Mouse (Mus musculus): ENCODE results near the gene Ntng1.

Ntng1 gene

DNA sequence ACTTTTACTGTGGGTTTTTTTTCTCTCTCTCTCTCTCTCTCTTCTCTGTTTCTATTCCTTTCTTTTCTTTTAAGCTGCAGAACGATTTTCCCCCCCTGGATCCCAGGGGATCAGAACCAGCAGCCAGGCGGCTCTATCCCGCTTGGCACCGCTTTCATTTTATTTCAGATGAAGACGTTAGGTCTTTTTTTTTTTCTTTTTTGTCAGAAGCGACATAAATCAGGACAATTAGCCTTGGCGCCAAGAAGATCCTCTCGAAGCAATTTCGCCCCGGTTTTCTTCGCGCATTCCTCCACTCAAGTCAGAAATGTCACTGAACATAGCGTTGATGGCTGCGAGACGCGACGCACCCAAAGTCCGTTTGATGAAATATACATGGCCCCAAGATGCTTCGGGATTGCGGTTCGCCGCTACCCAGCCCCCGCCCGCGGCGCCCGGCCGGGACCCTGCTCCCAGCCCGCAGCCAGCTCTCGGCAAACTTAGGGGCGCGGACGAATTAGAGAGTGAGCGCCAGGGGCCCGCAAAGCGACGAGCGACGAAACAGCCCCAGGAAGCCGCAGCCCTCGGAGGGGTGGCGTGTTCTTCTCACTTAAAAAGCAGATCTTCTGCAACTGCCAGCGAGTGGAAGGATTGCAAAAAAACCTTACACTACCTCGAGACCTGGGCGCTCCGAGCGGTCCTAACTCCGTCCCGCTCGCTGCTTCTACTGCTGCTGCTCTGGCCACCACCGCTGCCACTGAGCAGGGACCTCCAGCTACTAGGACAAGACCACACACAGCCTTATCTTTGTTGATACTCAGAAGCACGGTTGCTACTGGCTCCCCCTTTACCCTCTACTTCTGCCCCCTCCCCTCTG, at the start of gene Ntng1:
TSS of gene Ntng1 (minus strand) at position 806 of the 856 bp plus-strand sequence.
- in situ Hi-C loops (cut with MboI; ENCODE audit: low sequenced_read_pairs): no loop called here

GRCm38 (mm10) chr3:110187401-110187948, 43.7 kb upstream of the Ntng1 start:
- in situ Hi-C loops (cut with MboI; ENCODE audit: low sequenced_read_pairs): no loop called here

DNA sequence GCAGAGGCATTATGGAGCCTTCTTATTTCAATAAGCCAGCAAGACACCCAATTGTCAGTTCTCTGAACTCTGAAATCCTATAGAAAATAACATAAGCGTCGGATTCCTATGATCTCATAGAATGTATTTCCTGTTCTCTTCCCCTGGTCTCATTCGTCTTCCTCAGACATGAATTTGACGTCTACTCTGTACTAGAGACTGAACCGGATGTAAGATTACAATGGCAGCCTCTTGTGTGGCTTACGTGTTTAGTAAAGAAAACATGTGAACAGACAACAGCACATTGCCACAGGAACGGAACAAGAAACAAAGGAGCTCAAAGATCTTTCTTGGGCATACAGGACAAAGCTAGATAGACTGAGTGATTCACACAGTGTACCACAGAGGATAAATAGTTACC, 5.3 kb upstream of the Ntng1 start:
- in situ Hi-C loops (cut with MboI; ENCODE audit: low sequenced_read_pairs): no loop called here

DNA sequence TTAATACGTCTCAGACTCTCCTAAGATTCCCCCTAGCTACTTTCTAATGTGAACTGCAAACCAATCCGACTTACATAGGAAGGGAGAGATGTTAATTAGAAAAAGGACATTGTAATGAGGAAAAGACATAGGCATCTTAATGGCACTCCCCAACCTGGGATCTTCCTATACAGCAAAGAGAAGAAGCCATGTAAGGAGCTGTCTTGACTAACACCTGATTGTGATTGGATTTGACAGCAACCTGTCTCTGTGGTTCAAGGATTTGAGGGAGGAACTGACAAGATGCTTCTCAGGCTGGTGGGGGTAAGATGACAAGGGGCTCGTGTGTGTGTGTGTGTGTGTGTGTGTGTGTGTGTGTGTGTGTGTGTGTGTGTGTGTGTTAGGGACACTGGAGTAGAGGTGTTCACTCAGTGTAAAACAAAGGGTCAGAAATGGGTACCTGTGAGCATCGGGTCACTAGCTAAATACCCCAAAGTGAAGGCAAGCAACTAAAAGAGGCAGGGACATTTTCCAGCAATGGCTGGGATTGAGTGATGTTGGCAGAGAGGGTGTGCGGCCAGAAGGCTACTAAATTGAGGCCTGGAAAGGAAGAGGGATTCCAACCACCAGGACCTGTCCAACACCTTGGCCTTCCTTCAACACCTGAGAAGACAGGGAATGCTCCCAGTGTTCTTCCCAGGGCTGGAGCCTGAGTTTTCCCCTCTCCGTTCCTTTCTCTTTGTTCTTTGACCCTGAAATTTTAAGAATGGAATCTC, 667 bp upstream of the Ntng1 start:
- in situ Hi-C loops (cut with MboI; ENCODE audit: low sequenced_read_pairs): no loop called here

DNA sequence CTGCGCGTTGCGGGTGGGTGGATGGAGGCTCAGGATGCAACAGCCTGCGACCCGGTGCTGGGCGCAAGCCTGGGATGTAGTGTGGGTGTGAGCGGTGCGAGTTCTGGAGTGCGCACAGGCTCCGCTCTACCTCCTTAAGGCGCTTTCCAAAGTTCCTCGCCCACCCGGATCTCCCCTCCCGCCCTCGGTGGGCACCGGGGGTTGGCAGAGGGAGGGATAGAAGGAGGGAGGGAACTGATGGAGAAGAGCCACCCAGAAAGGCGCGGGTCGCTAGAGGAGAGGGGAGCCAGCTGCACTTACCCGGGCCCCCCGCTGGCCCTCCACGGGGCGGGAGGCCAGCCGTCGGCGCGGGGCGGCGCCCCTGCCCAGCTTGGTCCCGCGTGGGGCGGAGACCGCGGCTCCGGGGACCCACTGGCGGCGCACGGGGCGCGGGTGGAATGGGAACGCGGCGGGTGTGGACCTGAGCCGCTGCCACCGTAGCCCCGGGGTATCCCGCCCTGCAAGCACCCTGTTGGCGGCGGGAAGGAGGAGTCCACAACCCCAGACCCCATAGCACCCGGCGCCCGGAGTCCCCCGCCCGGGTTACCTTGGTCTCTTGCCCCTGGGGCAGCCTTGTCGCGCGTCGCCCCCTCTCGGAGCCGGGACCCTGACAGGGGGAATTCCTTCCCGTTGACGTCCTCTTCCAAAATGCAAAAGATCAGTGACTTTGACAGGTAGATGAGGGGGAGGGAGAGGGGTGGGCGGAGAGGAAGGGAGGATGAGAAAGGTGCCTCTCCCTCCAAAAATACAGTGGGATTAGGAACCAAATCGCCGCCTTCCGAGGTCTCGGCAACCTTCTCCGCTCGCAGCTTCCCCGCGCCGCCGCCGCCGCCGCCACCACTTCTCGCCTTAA, 1.3 kb downstream of the Ntng1 start:
- in situ Hi-C loops (cut with MboI; ENCODE audit: low sequenced_read_pairs): no loop called here

- in situ Hi-C loops (cut with MboI; ENCODE audit: low sequenced_read_pairs): no loop called here
Observed at GRCm38 (mm10) chr3:110141351-110142302, 2.2 kb downstream of the Ntng1 start.

DNA sequence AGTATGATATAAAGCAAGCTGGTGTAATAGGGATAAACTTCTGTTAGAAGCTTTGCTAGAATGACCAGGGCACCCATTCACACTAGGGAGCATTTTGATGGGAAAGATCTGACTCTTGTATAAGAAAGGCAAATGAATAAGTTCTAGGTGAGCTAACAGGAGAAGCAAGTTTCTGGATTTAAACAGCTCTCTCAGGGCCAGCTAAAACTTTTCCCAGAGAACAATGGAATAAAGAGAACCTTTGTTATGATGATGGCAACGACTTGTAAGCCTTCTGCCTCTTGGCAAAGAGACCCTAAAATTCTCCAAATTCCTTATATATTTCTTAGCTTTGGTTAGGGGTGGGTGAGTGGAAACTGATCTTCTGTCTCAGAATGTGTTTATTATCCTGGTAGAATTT, 7.7 kb downstream of the Ntng1 start:
- in situ Hi-C loops (cut with MboI; ENCODE audit: low sequenced_read_pairs): no loop called here

GRCm38 (mm10) chr3:110133150-110133549, 10.7 kb downstream of the Ntng1 start:
- in situ Hi-C loops (cut with MboI; ENCODE audit: low sequenced_read_pairs): no loop called here

GRCm38 (mm10) chr3:110132289-110132688, 11.5 kb downstream of the Ntng1 start:
- in situ Hi-C loops (cut with MboI; ENCODE audit: low sequenced_read_pairs): no loop called here

GRCm38 (mm10) chr3:110131043-110131891, 12.5 kb downstream of the Ntng1 start:
- in situ Hi-C loops (cut with MboI; ENCODE audit: low sequenced_read_pairs): no loop called here

GRCm38 (mm10) chr3:110129607-110130006, 14.2 kb downstream of the Ntng1 start:
- in situ Hi-C loops (cut with MboI; ENCODE audit: low sequenced_read_pairs): no loop called here

- in situ Hi-C loops (cut with MboI; ENCODE audit: low sequenced_read_pairs): no loop called here
Observed at GRCm38 (mm10) chr3:110105982-110106381, 37.8 kb downstream of the Ntng1 start.

DNA sequence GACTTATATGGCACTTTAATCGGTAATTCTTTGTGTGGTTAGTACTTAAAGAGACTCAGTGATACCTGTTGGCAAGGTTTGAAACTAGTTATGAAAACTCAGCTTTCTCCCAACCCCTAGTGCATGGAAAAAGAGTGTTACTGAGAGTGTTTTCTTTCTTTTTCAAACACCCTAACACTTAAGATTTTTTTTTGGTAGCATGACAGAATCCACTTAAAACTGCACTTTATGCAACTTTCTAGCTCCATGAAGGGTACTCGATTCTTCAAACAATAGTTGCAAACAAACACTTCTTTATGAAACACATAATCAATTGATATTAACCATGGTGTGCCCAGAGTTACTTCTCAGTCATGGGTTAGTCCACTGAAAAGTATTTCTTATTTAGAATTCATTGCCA, 49.4 kb downstream of the Ntng1 start:
- in situ Hi-C loops (cut with MboI; ENCODE audit: low sequenced_read_pairs): no loop called here

- in situ Hi-C loops (cut with MboI; ENCODE audit: low sequenced_read_pairs): no loop called here
Observed at GRCm38 (mm10) chr3:110094003-110094402, 49.8 kb downstream of the Ntng1 start.

DNA sequence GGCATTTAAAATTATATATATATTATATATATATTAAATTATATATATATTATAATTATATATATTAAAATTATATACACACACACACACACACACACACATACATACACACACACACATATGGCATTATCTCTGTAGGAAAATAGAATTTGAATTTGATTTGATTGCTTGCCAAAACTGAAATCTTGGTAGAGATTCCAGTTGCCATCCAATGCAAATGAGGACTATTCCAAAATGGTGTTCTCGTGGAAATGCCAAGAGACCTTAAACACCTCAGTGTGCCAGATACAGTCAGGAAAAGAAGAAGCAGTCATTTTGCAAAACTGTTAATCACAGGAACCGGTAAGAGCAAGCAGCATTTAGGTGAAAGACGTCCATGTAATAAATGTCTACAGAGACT, 51.3 kb downstream of the Ntng1 start:
- in situ Hi-C loops (cut with MboI; ENCODE audit: low sequenced_read_pairs): no loop called here

DNA sequence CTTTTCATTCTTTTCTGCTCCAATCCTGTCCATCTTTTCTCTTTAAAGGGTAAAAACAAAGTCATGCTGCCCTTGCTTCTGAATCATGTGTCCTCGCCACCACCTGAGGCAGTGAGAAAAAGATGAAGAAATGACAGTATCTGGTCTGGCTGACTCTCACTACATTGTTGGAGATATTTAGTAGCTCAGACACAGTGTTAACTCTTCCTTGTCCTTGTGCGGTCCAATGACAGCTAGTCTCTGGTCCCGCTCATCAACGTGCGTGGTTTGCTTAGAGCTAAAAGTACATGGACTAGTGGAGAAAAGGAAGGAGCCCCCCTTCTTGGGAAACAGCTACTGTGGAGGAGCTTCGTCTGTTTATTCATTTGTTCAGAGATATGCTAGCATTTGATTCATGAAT, 56.6 kb downstream of the Ntng1 start:
- in situ Hi-C loops (cut with MboI; ENCODE audit: low sequenced_read_pairs): no loop called here

- in situ Hi-C loops (cut with MboI; ENCODE audit: low sequenced_read_pairs): no loop called here
Observed at GRCm38 (mm10) chr3:110085336-110085735, 58.5 kb downstream of the Ntng1 start.

DNA sequence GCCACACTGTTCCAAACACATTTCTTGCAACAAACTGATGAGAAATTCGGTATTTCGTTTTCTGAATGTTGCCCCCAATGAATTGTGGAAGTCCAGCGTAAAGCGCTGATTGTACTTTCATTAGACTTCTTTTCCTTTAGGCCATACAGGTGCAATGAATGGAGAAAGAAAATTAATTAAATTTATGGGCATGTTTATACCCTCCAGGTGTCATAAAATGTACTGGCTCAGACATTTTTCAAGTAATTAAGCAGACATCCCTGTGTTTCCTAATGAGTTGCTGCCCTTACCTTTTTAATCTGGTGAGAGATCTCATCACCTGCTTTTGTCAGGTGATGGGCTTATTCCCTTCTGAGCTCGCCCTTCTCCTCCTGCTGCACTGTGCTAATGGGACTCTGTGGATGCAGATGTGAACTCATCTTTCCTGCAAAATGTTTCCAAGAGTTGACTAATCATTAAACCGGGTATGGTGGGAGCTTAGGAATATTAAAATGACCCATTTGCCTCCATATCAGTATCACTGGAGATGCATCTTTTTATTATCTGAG, 79.0 kb downstream of the Ntng1 start:
- in situ Hi-C loops (cut with MboI; ENCODE audit: low sequenced_read_pairs): no loop called here

DNA sequence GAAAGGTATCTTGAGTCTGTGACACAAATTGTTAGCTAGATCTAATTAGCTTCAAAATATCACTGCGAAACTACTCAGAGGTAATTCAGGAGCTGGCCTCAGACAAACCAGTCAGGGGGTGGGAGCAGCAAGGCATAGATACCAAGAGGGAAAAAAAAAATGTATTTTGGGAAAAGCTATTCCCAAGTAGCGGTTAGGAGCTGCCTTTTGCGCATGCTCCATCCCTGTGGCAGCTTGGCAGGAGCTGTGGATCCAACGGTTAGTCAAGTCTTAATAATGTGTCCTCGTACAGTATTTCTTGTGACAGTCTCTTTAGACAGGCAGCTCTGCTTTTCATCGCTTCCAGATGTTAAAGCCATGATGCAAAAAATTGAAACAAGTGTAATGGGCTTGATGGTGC, 87.9 kb downstream of the Ntng1 start:
- in situ Hi-C loops (cut with MboI; ENCODE audit: low sequenced_read_pairs): no loop called here

Data from CH12F3 (cell line).